Mouse (Mus musculus) frontal cortex, postnatal 36 days (tissue): ENCODE results near the gene Mesp1.
"Not testable (repeated sequence)": the region's sequence is repeated elsewhere in the genome, so short reads cannot be mapped to it uniquely, and the experiment has no call there.

ENCODE experiments used
- DNase-seq, 2 experiments: peaks; one replicate each; pipeline ENCODE4 v3.0.0; 2022; ENCODE audit warnings: low spot score in 2 of 2

Mesp1 gene

GRCm38 (mm10) chr7:79789812-79790211 lies 3.8 kb downstream of the Mesp1 start:
- not testable (repeated sequence) for DNase-seq

DNA sequence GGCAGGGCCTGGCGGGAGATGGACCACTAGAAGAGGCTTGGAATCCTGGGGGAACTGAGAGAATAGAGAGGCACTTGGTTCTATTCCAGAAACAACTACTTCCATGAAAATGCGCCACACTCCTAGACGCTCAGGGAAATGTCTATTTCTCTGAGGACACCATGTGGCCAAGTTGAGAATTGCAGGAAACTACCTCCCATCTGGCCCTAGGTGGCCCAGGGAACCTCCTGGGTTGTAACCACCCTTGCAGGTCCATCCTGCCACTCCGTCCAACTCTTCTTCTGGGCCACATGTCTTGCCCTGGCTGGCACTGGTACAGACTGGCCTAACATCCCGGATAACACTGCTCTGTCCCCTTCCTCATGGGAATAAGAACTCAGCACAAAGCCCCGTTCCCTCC lies 7.3 kb downstream of the Mesp1 start:
- peak; percentile 62 to 75 for DNase-seq

GRCm38 (mm10) chr7:79782516-79782855 lies 11.1 kb downstream of the Mesp1 start:
- DNase-seq = no peak

GRCm38 (mm10) chr7:79781826-79782515 lies 11.6 kb downstream of the Mesp1 start:
- DNase-seq = no peak

DNA sequence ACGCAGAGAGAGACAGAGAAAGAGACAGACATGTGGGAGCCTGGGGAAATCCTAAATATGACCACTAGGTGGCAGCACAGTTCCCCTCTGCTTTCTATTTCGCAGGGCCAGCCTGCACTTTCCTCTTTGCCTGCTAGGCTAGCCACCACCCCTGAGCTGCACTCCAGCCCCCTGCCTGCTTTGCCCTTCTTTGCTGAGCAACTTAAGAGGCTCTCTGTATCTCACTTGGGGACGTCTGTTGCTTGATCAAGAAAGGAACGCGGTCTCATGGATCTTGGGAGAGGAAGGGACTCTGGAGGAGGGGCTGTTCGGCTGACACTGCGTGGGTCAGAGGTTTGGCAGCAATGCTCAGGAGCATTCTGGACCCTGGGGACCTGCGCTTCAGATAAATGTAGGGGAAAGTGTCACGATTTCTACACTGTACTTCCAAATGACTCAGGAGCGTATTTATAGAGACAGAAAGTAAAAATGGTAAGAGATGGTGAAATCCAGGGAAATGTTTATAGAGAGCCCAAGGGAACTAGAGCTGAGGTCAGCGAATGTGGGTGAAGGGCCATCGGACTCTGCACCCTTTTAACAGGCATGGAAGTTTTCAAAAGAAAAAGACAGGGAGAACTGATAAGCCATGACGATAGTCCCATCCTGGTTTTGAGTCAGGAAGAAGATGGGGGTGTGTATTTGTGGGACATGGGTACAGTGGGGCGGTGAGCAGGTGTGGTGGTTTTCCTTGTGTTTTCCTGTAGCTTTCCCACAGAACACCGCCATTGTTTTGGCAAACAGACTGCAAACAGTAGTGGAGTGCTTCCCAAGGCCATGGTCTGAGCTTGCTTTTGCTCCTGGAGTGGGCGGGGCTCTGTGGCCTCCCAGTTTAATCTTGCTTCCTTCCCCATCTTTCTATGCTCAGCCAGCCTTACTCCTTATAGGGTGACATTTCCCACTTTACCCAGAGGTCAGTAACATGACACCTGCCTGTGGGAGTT lies 12.7 kb downstream of the Mesp1 start:
- peak; percentile 72 to 80 for DNase-seq

DNA sequence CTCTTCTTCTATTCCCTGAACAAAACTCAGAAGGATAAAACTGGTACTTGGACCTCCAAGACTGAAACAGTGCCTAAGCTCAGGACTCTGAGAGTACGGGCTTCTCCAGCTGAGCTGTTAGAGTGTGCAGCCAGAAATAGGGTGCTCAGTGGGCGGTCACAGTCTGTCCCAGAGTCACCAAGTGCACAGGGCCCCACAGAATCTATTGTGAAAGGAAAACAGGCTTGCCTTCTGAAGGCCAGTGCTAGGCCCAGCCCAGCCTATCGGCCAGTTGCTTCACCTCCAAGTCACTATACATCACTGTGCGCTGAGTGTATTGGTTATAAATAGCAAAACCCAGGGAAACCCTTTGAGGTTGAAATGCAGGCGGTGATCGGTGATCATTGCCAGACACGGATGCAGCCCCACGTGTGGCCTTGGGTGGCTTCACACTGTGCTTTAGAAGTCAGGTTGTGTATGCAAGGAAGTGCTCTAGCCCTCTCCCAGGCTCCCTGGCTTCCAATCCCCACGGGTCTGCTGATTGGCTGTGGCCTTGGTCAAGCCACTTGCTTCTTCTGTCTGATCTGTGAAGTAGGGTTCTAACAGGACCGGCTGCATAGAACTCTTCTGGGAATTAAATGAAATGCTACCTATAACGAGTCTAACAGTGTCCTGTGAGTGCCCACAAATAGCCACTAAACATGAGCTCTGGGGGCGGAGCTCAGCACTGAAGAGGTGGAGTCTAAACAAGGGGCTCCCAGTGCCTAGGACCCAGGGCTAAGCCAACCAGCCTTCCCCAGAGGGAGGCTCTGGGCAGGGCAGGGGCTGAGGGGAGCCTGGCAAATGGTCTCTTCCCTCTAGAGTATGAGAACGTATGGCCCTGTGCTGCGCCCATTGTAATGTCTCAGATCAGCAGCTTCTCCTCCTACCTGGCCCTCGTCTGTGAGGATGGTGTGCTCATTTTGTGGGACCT lies 21.8 kb downstream of the Mesp1 start:
- peak; percentile 42 to 60 for DNase-seq

DNA sequence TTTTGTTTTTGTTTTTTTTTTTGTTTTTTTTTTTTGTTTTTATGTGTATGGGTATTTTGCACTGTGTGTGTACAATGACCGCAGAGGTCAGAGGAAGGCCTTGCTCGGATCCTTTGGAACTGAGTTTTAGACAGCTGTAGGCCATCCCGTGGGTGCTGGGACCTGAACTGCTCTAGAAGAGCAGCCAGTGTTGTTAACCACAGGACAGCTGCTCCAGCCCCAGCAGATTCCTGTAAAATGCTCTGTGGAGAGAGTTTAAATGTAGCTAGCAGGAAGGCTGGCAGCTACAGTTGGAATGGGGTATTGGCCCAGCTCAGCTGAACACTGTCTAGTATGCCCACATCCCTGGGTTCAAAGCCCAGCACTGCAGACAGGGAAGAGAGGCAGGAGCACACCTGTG lies 23.9 kb downstream of the Mesp1 start:
- DNase-seq = no peak

DNA sequence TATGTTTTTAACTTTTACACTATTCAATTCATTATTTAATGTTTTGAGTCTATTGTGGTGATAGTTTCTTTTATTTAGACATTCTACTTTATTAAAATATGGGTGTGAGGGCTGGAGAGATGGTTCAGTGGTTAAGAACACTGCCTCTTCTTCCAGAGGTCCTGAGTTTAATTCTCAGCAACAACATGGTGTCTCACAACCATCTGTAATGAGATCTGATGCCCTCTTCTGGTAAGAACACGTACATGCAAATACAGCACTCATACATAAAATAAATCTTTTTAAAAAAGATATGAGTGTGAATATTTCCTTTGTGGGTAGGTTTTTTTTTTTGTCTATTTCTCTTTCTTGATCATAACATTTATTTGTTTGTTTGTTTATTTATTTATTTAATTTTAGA lies 27.6 kb downstream of the Mesp1 start:
- DNase-seq = no peak

DNA sequence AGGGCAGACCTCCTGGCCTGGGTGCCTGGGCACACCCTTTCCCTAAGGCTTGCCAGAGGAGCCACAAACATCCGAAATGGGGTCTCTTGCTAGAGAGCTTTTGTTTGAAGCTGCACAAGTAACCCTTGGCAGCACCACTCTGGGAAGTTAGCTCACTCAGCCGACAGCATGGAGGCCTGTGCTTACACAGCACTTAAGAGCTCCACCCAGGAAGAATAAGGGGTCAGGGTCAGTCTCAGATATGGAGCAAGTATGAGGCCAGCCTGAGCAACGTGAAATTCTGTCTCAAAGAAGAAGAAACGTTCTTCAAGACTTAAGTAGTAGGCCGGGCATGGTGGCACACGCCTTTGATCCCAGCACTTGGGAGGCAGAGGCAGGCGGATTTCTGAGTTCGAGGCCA lies 31.5 kb downstream of the Mesp1 start:
- no peak for DNase-seq

DNA sequence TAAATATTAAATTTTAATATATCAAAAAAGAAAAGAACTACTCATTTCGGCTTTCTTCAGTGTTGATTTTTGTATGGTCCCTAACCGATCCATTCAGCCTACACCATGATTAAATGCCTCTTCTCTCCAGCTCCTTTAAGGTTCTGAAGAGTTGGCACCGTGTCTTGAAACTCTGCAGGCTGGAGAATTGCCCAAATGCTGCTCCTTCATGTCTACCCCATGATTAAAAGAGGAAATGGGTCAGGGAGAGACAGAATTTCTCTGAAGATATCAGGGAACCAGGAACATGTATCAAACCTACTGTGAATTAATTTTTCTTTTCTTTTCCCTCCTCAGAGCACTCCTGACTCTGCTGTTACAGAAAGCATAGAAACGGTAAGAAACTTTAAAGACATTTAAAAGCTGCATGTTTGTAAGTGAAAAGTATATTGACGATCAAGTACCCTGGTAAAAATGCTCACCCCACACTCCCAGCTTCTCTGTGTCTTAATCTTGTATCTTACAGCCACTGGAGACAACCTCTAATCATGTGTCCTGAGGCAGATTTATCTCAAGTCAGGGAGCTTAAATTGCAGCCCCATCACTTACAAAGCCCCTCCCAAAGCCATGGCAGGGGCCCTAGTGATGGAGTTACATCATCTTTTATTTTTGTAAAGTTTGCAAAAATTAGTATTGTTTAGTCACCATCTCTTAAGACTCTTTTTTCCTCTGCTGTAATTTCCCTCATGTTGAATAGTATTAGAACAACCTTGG lies 32.3 kb downstream of the Mesp1 start:
- no peak for DNase-seq

- no peak for DNase-seq
Observed at GRCm38 (mm10) chr7:79759766-79760165, 33.8 kb downstream of the Mesp1 start.

GRCm38 (mm10) chr7:79758176-79758575 lies 35.4 kb downstream of the Mesp1 start:
- DNase-seq = no peak

DNA sequence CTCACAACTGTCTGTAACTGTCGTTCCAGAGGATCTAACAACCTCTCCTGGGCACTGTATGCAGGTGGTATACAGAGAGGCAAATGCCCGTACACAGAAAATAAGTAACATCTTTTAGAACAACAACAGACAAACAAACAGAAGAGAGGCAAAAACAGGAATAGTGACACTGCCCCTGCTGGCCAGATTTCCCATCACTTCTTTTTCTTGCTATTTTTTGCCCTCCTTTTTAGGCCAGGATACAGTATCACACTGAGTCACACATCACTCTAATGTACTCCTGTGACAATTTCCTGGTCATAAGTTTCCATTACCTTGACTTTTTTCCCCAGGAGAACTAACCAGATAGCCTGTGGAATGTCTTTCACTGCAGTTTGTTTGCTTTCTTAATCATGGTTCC lies 37.3 kb downstream of the Mesp1 start:
- DNase-seq = no peak

DNA sequence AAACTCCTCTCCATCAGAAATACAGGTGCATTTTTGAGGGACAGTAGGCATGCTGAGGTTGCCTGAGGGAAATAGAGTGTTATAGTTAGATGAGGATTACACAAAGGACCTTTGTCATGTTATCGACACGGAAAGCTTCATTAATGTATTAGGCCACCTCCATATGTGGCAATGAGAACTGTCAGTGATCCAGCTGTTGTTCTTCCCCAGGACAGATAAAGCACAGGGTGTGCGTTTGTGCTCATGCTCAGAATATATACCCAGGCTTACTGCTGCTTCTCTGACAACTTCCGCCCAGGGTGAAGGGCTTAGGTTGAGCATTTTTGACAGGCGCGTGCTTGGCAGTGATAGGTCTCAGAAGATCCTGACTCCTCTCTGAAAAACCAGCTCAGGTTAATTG lies 44.1 kb downstream of the Mesp1 start:
- DNase-seq = no peak

DNA sequence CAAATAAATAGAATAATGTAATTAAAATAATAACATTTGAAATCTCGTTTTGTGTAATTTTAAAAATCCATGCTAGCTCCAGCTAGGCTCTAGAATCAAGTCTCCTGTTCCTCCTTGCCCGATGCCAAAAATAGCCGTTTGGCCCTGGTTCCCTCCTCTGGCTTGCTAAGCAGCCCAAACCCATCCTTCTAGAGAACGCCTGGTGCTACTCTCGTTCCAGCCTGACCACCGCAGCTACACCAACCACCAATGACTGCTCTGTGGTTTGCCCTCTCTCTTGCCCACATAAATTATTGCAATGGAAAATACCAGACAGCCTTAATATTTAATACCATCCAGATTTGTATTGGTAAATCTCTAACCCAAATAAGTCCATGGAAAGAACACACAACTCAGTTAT lies 45.9 kb downstream of the Mesp1 start:
- no peak for DNase-seq

GRCm38 (mm10) chr7:79744585-79744984 lies 49.0 kb downstream of the Mesp1 start:
- no peak for DNase-seq

- DNase-seq = peak; percentile 22 to 39
Observed at GRCm38 (mm10) chr7:79744051-79744450, 49.5 kb downstream of the Mesp1 start.

DNA sequence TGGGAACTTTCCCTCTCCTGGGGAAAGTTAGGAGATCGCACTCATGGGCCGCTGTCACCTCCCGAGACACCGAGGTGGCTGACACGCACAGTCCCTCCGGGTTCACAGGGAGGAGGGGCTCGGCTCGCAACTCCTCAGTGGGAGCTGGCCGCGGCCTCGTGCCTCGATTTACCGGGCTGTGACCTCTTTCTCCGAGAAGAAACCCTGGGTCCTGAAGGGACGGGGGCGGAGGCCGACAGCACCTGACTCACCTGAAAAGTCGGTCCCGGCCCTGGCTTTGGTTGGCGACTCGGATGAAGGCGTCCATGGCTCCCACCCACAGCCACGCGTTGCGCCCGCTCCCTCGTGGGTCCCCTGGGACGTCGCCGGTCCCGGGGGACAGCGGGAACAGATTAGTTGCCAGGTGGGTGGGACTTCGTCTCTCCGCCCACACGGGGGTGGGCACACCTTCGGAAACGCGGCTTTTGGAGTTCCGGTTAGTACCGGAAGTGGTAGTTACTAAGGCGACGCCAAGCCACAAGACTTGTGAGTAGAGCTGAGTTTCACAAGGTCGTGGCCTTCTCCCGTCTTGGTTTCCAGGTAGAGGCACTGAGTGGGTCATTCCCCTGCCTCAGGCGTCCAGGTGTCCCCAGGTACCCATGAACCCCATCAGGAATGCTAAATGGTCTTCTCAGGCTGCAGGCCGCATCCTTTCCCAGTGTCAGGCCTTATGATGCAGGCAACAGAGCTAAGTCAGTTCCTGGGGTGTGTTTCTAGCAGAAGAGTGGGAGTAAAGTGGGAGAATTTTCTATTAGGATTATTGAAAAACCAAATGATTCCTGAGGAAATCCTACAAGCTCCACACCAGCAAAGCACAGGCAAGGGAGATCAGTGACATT lies 50.7 kb downstream of the Mesp1 start, which contains the start of the genes Pex11a and Wdr93:
TSS of gene Pex11a (minus strand) at position 473 of the 878 bp plus-strand sequence.
TSS of gene Wdr93 (plus strand) at position 505 of the 878 bp plus-strand sequence.
- peak; percentile 65 to 81 for DNase-seq

DNA sequence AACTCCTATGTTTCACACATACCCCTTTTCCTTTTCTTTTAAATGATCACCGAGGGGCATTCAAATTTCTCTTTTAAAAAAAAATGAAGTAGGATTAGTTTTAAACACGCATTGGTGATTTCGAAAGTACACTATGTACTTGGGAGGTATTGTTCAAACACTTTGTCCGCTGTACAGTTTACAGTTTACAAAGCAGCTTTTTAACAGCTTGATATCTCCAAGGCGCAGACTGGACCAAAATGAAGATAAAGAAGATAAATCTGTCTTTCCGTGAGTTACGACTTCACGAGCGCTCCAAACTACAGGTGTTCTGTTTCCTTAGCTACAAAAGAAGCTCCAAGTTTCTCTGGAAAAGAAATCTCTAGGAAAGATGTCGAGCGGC lies 51.3 kb downstream of the Mesp1 start:
- no peak for DNase-seq
